Mouse (Mus musculus) heart, embryonic 16.5 days (tissue): ENCODE measurements around the gene Adamts14. TPM values are rescaled to one million over a fixed set of nuclear protein-coding genes. Genes with fewer than 3 reads are reported as not detected.

ENCODE experiments used
- ATAC-seq: fragments of 200-750 bp; cut with Nextera tagmentation; replicated peaks from 2 replicates; pipeline ENCODE4 v1.8.0; 2017; ENCODE audit warnings: moderate number of reproducible peaks; ENCODE audit not compliant: insufficient read depth, low FRiP score; ENCODE audit errors: extremely low read depth
- H3K27ac ChIP-seq: fragments of 300-500 bp; sonication (generic); 2 replicates; pipeline ENCODE4 v1.5.1; 2014; ENCODE audit warnings: mild to moderate bottlenecking, low read length, control low read depth, moderate library complexity
- H3K27me3 ChIP-seq: fragments of 300-500 bp; sonication (generic); 2 replicates; pipeline ENCODE4 v1.6.1; 2014; ENCODE audit warnings: low read length, mixed read lengths; ENCODE audit not compliant: control insufficient read depth, insufficient read depth
- H3K36me3 ChIP-seq: fragments of 300-500 bp; sonication (generic); 2 replicates; pipeline ENCODE4 v1.6.1; 2014; ENCODE audit not compliant: control insufficient read depth, insufficient read depth
- H3K4me1 ChIP-seq: fragments of 300-500 bp; sonication (generic); 2 replicates; pipeline ENCODE4 v1.6.1; 2014; ENCODE audit warnings: low read length, mixed read lengths; ENCODE audit not compliant: control insufficient read depth, insufficient read depth
- H3K4me2 ChIP-seq: fragments of 300-500 bp; sonication (generic); 2 replicates; pipeline ENCODE4 v1.6.1; 2014; ENCODE audit warnings: low read depth, mild to moderate bottlenecking, control low read depth, low read length
- H3K4me3 ChIP-seq: fragments of 300-500 bp; sonication (generic); 2 replicates; pipeline ENCODE4 v1.5.1; 2014; ENCODE audit warnings: mild to moderate bottlenecking, control low read depth, low read length
- H3K9ac ChIP-seq: fragments of 300-500 bp; sonication (generic); 2 replicates; pipeline ENCODE4 v1.6.1; 2014; ENCODE audit warnings: low read length, control low read depth
- H3K9me3 ChIP-seq: fragments of 300-500 bp; sonication (generic); replicated peaks from 2 replicates; pipeline ENCODE4 v1.6.1; 2016; ENCODE audit warnings: low read length; ENCODE audit not compliant: control insufficient read depth
- WGBS: fragments of 180-500 bp; shearing (Covaris S2); extraction: QIAGEN DNeasy Blood & Tissue Kit; methylation state at CpG from one replicate; pipeline ENCODE4 v1.1.7; 2014; 5-methylcytosine and 5-hydroxymethylcytosine counted together
- polyA plus RNA-seq: library from polyadenylated mRNA; unstranded; fragments of >200 nt; fragmentation: Nextera tagmentation; extraction: Ambion mirVana; gene quantifications from 2 replicates; pipeline ENCODE4 v1.2.1, GENCODE M21; 2015

Gene Adamts14
- polyA plus RNA-seq, 1 experiment from 2014 or later, result 1.8 TPM

GRCm38 (mm10) chr10:61304046-61304445, 30.8 kb upstream of the Adamts14 start:
- 75% methylated on average over 6 of the region's 6 CpGs for WGBS
- no peak overlapping the region for H3K4me2 ChIP-seq
- no peak for ATAC-seq
- H3K4me1 ChIP-seq, result no peaks in the 10 kb centered on the region
- no peaks in the 10 kb centered on the region for H3K36me3 ChIP-seq
- no peak overlapping the region for H3K27ac ChIP-seq
- H3K27me3 ChIP-seq, result no peaks in the 10 kb centered on the region
- H3K4me3 ChIP-seq, result no peak overlapping the region
- no peaks in the 10 kb centered on the region for H3K9me3 ChIP-seq
- H3K9ac ChIP-seq, result no peak overlapping the region

GRCm38 (mm10) chr10:61300996-61301395, 27.8 kb upstream of the Adamts14 start:
- no peak overlapping the region for H3K27ac ChIP-seq
- H3K4me2 ChIP-seq, result no peak overlapping the region
- H3K36me3 ChIP-seq, result no peaks in the 10 kb centered on the region
- H3K9ac ChIP-seq, result no peak overlapping the region
- ATAC-seq, result no peak
- no peaks in the 10 kb centered on the region for H3K27me3 ChIP-seq
- no peaks in the 10 kb centered on the region for H3K9me3 ChIP-seq
- no peaks in the 10 kb centered on the region for H3K4me1 ChIP-seq
- 67% methylated on average over 3 of the region's 3 CpGs for WGBS
- no peak overlapping the region for H3K4me3 ChIP-seq

DNA sequence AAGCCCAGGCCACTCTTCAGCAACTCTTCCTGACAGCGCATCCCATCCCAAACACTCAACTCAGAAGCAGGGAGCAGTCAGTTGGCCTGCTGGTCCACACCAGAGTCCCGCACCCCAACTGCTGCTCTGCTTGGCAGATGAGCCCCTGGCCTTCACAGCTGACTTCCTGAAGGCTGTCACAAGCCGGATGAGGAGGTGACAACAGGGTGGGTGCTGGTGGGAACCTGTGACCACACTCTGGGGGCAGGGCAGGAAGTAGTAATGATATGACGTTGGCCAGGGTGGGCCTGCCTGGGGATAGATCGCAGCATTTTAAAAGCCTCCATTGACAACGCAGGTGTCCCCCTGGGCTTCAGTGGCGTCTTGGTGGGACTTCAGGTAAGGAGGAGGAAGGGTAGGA, 24.2 kb upstream of the Adamts14 start, which contains the start of gene Prf1:
TSS of gene Prf1 (plus strand) at position 357 of the 400 bp plus-strand sequence.
- no peaks in the 10 kb centered on the region for H3K4me1 ChIP-seq
- no peak within 1 kb of the TSS for H3K9ac ChIP-seq
- H3K27me3 ChIP-seq, result no peaks in the 10 kb centered on the region
- no peak within 1 kb of the TSS for H3K27ac ChIP-seq
- no peak within 1 kb of the TSS for H3K4me2 ChIP-seq
- no peaks in the 10 kb centered on the region for H3K36me3 ChIP-seq
- H3K4me3 ChIP-seq, result no peak within 1 kb of the TSS
- 61% methylated on average over 7 of the region's 7 CpGs for WGBS
- no peak; the same call in 1 of the 2 replicates for ATAC-seq
- H3K9me3 ChIP-seq, result no peaks in the 10 kb centered on the region

DNA sequence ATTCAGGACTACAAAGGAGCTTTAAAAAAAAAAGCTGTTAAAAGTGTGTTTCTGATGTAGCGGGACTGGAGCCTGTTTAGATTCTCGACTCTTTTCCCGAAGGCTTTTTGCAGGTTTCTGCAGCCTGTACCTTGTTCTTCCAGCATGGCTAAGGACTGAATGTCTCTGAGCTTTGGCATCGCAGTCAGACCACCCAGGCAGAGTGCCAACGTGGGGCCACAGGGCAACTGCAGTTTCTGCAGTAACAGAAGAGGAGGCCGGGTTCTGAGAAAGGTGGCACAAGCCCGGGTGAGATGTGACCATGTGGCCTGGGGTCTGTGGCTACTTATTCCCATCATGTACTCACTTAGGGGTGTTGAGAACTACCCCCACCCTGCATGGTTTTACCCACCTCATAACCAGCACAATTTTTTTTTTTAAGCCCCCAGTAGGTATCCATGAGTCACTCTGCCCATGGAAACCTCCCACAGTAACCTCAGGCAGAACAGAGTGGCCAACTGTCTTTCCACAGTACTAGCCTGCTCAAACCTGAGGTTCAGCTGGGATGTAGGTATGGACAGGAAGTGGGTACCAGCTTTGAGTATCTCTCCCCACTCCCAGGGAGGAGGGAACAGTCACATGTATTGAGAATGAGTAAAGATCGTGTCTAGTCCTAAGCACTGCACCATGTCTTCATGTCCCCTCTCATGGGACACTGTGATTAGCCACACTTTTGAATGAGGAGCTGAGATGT, 23.6 kb upstream of the Adamts14 start:
- H3K9me3 ChIP-seq, result no peaks in the 10 kb centered on the region

DNA sequence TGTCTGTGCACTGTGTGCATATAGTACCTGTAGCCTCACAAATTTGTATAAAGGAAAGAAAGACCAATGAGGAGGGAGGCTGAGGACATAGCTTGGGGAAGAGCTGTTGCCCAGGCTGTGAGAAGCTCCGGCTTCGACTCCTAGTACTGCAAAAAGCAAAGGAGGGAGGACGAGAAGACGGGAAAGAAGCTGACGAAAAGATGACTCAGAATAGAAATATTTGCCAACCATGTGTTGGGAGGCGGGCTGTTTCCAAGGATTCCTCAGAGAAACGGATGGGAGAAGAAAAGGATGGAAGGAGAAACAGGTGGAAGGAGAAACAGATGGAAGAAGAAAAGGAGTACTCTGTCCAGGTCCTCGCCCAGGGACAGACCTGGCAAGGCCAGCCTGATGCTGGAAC, 21.0 kb upstream of the Adamts14 start:
- no peaks in the 10 kb centered on the region for H3K27me3 ChIP-seq
- H3K4me3 ChIP-seq, result no peak overlapping the region
- peaks cover 4% of the 10 kb centered on the region for H3K4me1 ChIP-seq
- WGBS, result 51% methylated on average over 8 of the region's 8 CpGs
- no peak overlapping the region for H3K4me2 ChIP-seq
- H3K27ac ChIP-seq, result no peak overlapping the region
- no peaks in the 10 kb centered on the region for H3K36me3 ChIP-seq
- no peaks in the 10 kb centered on the region for H3K9me3 ChIP-seq
- H3K9ac ChIP-seq, result no peak overlapping the region
- ATAC-seq, result no peak

More for the DNA sequence above, 23.6 kb upstream of the Adamts14 start:
- Histone ChIP-seq H3K27me3 (no peaks in the 10 kb centered on the region), H3K4me1 (no peaks in the 10 kb centered on the region), H3K4me2 (no peak overlapping the region), H3K36me3 (no peaks in the 10 kb centered on the region), H3K4me3 (no peak overlapping the region), H3K27ac (no peak overlapping the region), H3K9ac (no peak overlapping the region)
- WGBS, result 63% methylated on average over 8 of the region's 8 CpGs
- no peak for ATAC-seq

DNA sequence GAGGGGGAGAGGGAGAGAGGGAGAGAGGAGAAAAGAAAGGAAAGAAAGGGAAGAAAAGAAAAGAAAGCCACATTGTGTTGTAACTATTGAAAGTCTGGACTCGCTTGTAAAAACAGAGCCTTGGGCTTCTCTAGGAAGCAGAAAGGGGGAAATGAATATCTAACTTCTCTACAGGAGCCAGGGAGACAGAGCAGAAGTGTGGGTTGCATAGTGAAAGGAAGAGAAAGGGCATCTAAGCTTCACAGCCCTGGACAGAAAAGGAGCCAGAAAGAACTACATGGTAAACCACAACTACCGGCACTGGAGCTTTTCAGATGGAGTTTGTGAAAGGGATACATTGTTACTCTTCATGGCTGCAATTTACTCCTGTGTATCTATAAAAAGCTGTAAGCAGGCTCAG, 17.2 kb upstream of the Adamts14 start:
- Histone ChIP-seq H3K9ac (peak overlapping the region; percentile 24; the same call in 1 of the 2 replicates), H3K4me3 (no peak overlapping the region), H3K36me3 (no peaks in the 10 kb centered on the region), H3K27me3 (no peaks in the 10 kb centered on the region), H3K27ac (peak overlapping the region; percentile 84), H3K9me3 (no peaks in the 10 kb centered on the region), H3K4me1 (peaks cover 16% of the 10 kb centered on the region), H3K4me2 (no peak overlapping the region)
- 51% methylated on average over 2 of the region's 2 CpGs for WGBS
- ATAC-seq, result no peak

DNA sequence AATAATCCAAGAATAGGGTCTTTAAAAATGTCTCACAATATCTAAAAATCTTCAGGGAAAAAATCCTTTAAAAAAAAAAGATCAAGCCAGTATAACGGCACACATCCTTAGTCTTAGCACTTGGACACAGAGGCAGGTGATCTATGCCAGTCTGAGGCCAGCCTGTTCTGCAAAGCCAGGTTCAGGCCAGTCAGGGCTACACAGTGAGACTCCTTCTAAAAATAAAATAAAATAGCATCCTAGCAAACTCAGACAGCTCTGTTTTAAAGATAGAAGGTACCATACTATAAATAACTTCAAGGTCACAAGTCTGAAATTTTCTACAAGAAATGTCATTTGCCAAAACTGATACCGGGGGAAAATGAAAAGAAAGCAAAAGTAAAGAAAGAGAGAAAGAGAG, 16.8 kb upstream of the Adamts14 start:
- Histone ChIP-seq H3K4me3 (no peak overlapping the region), H3K27me3 (no peaks in the 10 kb centered on the region), H3K4me1 (peaks cover 16% of the 10 kb centered on the region), H3K36me3 (no peaks in the 10 kb centered on the region), H3K9ac (no peak overlapping the region; the same call in 1 of the 2 replicates), H3K9me3 (no peaks in the 10 kb centered on the region), H3K4me2 (no peak overlapping the region), H3K27ac (peak overlapping the region; percentile 84)
- peak; percentile 78 for ATAC-seq
- WGBS, result 45% methylated on average over 2 of the region's 2 CpGs

- H3K27ac ChIP-seq, result peak overlapping the region; percentile 72
- ATAC-seq, result peak; percentile 55; the same call in 1 of the 2 replicates
- 44% methylated on average over 7 of the region's 7 CpGs for WGBS
- H3K4me1 ChIP-seq, result peaks cover 16% of the 10 kb centered on the region
- no peak overlapping the region for H3K4me3 ChIP-seq
- H3K9me3 ChIP-seq, result no peaks in the 10 kb centered on the region
- H3K4me2 ChIP-seq, result no peak overlapping the region
- H3K36me3 ChIP-seq, result no peaks in the 10 kb centered on the region
- no peak overlapping the region for H3K9ac ChIP-seq
- no peaks in the 10 kb centered on the region for H3K27me3 ChIP-seq
Measured at GRCm38 (mm10) chr10:61286246-61286645, 13.0 kb upstream of the Adamts14 start.

- Histone ChIP-seq H3K4me1 (peaks cover 16% of the 10 kb centered on the region), H3K9me3 (no peaks in the 10 kb centered on the region), H3K27ac (peak overlapping the region; percentile 6; the same call in 1 of the 2 replicates), H3K4me2 (no peak overlapping the region), H3K9ac (no peak overlapping the region), H3K4me3 (no peak overlapping the region), H3K27me3 (no peaks in the 10 kb centered on the region), H3K36me3 (no peaks in the 10 kb centered on the region)
- ATAC-seq, result peak; percentile 49
- WGBS, result 77% methylated on average over 11 of the region's 11 CpGs
Measured at GRCm38 (mm10) chr10:61285271-61285670, 12.0 kb upstream of the Adamts14 start.
